Mouse (Mus musculus) spleen, postnatal 14 days (tissue): Measurements from ENCODE around the gene Thnsl1.
"Not testable (repeated sequence)": the region's sequence is repeated elsewhere in the genome, so short reads cannot be mapped to it uniquely, and the experiment has no call there.

Experiments
- DNase-seq, 2 experiments: peaks; one replicate each; pipeline ENCODE4 v3.0.0; 2021 to 2022; ENCODE audit warnings: low spot score in 2 of 2

Thnsl1 gene

DNA sequence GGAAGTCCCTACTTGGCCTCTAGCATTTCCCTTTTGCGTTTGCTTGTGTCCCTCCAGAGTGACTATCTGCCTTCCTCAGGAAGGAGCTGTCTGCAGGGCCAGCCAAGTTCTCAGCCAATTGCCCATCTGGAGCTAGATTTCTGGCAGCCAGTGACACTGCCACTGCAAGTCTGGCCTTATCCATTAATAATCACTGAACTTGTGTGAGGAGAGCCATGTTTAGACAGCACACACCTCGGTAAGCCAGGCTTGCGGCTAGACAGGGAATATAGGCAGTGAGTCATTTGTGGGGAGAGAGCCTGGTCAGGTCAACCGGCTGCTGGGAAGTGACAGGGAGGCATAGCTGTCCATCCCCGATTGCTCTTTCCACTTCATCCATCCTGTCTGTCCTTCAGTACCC is 31.3 kb downstream of the Thnsl1 start:
- no peak for DNase-seq

DNA sequence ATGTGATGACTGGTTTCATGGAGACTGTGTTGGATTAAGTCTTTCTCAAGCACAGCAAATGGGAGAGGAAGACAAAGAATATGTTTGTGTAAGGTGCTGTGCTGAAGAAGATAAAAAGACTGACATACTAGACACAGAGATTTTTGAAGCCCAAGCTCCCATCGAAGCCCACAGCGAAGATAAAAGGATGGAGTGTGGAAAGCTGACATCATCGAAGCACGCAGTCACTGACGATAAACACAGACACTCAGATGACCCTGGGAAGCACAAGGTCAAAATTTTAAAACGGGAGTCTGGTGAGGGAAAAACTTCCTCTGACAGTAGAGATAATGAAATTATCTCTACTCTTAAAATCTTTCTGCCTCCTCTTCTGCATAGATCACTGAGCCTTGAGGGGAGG is 38.6 kb downstream of the Thnsl1 start:
- not testable (repeated sequence) for DNase-seq

DNA sequence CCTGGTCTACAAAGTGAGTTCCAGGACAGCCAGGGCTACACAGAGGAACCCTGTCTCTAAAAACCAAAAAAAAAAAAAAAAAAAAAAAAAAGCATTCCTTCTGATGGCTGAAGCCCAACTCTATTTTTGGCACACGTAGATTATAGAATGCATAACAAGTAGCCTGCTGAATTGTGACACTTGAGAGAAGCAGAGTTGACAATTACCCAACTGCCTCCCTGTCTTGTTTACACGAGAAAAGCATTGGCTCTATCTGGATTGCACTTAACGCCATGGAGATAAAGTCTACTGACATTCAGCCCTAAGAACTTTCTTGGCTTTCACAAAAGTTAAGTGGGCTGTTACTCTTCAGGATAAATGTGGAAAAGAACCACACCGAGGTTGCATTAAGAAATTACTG is 39.5 kb downstream of the Thnsl1 start:
- no peak for DNase-seq

DNA sequence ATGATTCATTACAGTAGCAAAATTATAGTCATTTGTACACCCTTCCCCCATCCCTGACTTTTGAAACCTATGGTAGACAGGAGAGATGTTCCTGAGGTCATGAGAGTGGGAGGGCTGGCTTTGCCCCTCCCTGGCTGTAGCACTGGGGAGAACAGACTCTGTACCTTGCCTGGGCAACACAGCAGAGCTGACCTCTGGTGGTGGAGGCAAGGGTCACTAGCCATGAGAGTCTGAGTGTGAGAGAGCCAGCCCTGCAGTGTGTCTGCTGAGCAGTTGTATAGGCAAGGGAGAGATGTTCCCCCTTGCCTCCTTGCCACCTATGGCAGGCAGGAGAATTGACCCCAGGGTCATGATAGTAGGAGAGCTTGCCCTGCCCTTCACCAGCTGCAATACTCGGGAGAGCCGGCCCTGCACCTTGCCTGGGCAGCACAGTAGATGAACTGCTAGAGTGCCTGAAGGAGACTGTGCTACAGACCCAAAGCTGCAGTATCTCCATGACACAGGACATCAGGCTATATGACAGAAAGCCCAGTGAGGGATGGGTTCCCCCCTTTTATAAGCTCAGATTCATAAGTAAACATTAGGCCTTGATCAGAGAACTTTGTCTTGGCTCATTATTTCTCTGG is 40.1 kb downstream of the Thnsl1 start:
- no peak for DNase-seq

DNA sequence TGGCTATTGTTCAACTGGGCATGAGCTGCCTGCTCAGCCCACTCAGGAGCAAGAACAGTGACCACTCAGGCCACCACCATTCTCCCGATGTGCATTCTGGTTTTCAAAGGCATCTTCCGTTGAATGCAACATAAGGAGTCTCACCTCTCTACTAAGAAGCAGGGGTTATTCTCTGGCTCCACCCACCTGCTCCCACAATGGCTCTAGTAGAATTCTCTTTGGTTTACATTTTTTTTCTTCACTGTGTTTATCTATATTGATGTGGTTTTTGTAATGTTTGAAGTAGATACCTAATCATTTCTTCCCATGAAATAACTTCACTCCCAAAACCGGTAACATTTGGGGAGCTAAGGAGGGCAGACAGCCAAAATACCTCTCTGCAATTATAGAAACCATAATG is 48.1 kb downstream of the Thnsl1 start:
- no peak for DNase-seq

DNA sequence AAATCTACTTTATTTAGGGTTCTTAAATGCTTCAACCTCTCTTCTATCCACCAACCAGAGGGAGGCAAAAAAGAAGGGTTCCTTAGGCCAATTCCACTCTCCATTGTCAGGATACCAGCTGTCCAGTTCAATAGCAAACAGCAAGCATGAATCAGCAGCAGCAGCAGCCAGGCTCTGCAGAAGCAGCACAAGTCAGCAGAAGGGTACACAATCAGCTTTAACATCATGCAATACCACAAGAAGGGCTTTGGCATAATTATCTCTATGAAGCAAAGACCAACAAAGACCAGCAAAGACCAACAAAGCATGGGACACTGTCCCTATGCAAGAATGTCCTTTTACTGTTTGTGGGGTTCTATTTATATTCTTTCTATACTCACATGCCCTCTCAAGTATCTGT is 48.8 kb downstream of the Thnsl1 start:
- no peak for DNase-seq

DNA sequence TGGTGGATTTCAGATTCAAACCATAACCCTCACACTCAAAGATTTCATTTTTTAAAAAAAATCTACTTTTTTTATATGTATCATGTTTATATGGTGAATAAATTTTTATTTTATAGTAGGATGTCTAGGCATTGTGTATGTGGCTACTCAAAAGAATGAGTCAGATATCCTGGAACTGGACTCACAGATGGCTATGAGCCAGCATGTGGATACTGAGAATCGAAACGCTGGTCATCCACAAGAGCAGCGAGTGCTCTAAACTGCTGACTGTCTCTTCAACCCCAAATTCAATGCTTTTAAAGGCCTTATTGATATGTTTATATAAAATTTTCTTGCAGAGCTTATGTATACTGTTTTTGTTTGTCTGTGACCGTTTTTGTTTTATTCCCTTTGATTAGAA is 52.8 kb downstream of the Thnsl1 start:
- DNase-seq, result no peak

DNA sequence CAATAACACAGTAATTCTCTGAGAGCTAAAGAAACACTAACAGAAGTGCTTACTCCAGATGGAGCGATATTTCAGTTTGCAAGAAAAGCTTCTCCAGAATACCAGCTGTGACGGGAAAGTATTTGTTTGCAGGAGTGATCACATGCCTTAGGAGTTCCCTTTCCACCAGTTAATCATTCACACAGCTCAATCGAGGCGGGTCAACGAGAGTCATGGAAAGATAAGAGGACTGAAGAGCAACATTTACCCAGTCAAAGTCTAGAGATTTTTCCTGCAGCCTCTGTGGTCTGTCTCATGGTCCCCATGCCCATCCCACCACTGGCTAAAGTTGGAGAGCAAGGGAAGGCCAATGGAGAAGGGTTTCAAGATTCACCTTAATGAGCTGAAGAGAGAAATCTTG is 53.6 kb downstream of the Thnsl1 start:
- no peak for DNase-seq

DNA sequence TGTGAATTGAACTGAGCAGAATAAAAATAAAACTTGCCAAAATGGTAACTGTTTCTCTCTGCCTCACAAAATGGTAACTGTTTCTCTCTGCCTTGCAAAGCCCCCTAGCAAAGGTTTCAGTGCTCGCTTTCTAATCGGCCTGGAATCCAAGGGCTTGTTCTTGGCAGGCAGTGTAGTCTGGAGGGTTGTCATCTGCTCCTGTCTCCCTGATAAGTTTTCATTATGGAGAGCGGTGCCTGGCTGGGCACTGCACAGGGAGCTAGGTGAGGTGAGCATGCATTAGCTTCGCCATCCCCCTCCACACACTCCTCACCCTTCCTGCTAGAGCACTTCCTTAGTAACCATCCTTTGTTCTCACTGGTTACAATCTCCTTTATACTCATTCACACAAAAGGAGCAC is 54.5 kb downstream of the Thnsl1 start:
- no peak for DNase-seq

DNA sequence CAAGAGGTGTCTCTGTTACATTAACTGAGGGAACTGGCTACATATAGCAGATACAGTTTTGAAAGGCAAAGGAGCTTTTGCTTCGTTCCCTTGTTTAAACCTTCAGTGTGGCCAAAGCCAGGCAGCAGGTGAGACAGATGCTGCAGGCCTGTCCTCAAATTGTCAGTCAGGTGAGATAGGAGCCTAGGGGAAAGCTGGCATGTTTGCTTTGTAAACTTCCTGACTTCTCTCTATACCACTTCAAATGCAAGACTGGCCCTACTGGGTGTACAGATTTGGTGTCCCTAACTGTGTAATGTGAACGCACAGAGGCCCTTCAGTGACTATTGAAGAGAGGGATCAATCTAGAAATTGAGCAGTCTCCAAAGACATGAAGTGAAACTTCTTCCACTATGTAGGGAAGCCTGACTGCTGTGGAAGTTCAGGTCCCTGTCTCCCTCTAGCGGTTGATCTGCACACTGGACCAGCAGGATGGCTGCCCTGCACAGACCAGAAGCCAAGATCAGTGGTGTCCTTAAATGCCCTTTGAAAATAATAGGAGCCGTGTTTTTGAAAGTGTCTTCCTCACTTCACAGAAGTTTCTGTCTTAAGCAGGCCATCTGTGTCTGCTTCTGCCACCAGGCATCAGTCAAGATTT is 56.0 kb downstream of the Thnsl1 start:
- peak in 1 of 2 experiments; percentile 17 for DNase-seq

DNA sequence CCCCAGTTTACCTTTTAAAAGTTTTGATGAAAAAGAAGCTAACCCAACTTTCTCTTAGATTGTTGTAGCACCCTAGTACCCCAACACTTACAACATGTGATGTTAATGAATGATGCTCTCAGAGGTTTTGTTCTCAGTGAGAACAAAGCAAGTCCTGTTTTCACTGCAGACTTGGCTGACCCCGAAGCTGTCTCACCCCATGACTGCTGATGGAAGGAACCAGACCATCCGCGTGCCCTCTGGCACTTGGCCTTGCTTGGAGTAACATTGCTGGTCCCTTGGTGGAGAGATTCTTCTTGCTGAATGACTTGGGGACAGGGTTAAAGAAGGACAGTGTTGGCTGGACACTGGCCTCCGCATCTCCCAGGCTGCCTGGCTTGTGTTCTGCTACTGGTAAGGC is 58.5 kb downstream of the Thnsl1 start:
- no peak for DNase-seq
